Mouse (Mus musculus): ENCODE measurements around the gene Cyth1.

Gene Cyth1

GRCm38 (mm10) chr11:118222351-118222885 is 26.0 kb downstream of the Cyth1 start:
- DNase-seq: no peak

GRCm38 (mm10) chr11:118220561-118221262 is 27.7 kb downstream of the Cyth1 start:
- peak; percentile 75 to 79 for DNase-seq

GRCm38 (mm10) chr11:118219066-118219465 is 29.3 kb downstream of the Cyth1 start:
- no peak for DNase-seq

- DNase-seq: no peak
These were observed 31.9 kb downstream of the Cyth1 start for GRCm38 (mm10) chr11:118216468-118216867.

GRCm38 (mm10) chr11:118215928-118216458 is 32.4 kb downstream of the Cyth1 start:
- DNase-seq: no peak

- no peak for DNase-seq
These were observed 35.7 kb downstream of the Cyth1 start for GRCm38 (mm10) chr11:118212636-118213112.

GRCm38 (mm10) chr11:118211749-118212635 is 36.4 kb downstream of the Cyth1 start:
- peak in 1 of 2 experiments; percentile 59 for DNase-seq

GRCm38 (mm10) chr11:118210962-118211361 is 37.4 kb downstream of the Cyth1 start:
- DNase-seq: no peak

- no peak for DNase-seq
These were observed 38.3 kb downstream of the Cyth1 start for GRCm38 (mm10) chr11:118210116-118210515.

- no peak for DNase-seq
These were observed 39.0 kb downstream of the Cyth1 start for GRCm38 (mm10) chr11:118209376-118209775.

- peak in 1 of 2 experiments; percentile 37 for DNase-seq
These were observed 39.6 kb downstream of the Cyth1 start for GRCm38 (mm10) chr11:118208672-118209272.

GRCm38 (mm10) chr11:118207424-118208033 is 40.9 kb downstream of the Cyth1 start:
- DNase-seq: no peak

- no peak for DNase-seq
These were observed 42.1 kb downstream of the Cyth1 start for GRCm38 (mm10) chr11:118206267-118206666.

- DNase-seq: no peak
These were observed 44.9 kb downstream of the Cyth1 start for GRCm38 (mm10) chr11:118203469-118203868.

- DNase-seq: peak; percentile 77 to 82
These were observed 45.8 kb downstream of the Cyth1 start for GRCm38 (mm10) chr11:118202410-118203233.

- DNase-seq: no peak
These were observed 46.5 kb downstream of the Cyth1 start for GRCm38 (mm10) chr11:118201833-118202409.

- DNase-seq: peak; percentile 57 to 67
These were observed 47.3 kb downstream of the Cyth1 start for GRCm38 (mm10) chr11:118200834-118201830.

GRCm38 (mm10) chr11:118198296-118198600 is 50.1 kb downstream of the Cyth1 start:
- DNase-seq: no peak

- DNase-seq: peak; percentile 62 to 72
These were observed 50.7 kb downstream of the Cyth1 start for GRCm38 (mm10) chr11:118197508-118198295.
